Mouse (Mus musculus): ENCODE data around the gene Tcta. TPM values are rescaled to one million over a fixed set of nuclear protein-coding genes. Genes with fewer than 3 reads are reported as not detected.
"Not testable (repeated sequence)": the region's sequence is repeated elsewhere in the genome, so short reads cannot be mapped to it uniquely, and the experiment has no call there.

Tcta gene
- polyA plus RNA-seq, 1 experiment from 2014 or later = 53.0 TPM

DNA sequence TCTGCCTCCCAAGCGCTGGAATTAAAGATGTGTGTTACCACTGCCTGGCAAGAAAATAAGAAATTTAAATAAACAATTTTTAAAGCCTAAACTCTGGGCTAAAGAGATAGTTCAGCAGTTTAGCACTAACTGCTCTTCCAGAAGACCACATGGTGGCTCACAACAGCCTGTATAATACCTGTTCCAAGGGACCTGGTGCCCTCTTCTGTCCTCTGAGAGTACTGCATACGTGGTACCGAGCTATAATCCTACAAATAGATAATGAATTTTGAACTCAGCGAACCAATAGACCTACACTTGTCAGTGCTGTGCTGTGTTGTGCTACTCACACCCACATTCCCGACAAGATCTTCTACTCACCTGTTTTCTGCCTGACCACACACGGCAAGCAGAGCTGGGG is 21.6 kb downstream of the Tcta start:
- H3K36me3 ChIP-seq = no peaks in the 10 kb centered on the region
- no peak overlapping the region for H3K27ac ChIP-seq (replicated peaks)
- 11% methylated on average over 6 of the region's 6 CpGs for WGBS
- no peak overlapping the region for H3K4me3 ChIP-seq
- H3K4me1 ChIP-seq (replicated peaks) = no peaks in the 10 kb centered on the region
- no peak overlapping the region for H3K9ac ChIP-seq
- H3K27me3 ChIP-seq = no peaks in the 10 kb centered on the region
- ATAC-seq (ENCODE audit: low FRiP score, low read depth) = peak; percentile 81; the same call in 1 of the 2 replicates
- H3K9me3 ChIP-seq = no peaks in the 10 kb centered on the region
- no peak overlapping the region for H3K4me2 ChIP-seq

- WGBS = 40% methylated on average over 8 of the region's 8 CpGs
- ATAC-seq (ENCODE audit: low FRiP score, low read depth) = peak; percentile 65; the same call in 1 of the 2 replicates
- H3K4me2 ChIP-seq = no peak overlapping the region
- no peaks in the 10 kb centered on the region for H3K27me3 ChIP-seq
- no peak overlapping the region for H3K27ac ChIP-seq (replicated peaks)
- no peak overlapping the region for H3K4me3 ChIP-seq
- H3K9ac ChIP-seq = no peak overlapping the region
- H3K9me3 ChIP-seq = no peaks in the 10 kb centered on the region
- H3K4me1 ChIP-seq (replicated peaks) = no peaks in the 10 kb centered on the region
- no peaks in the 10 kb centered on the region for H3K36me3 ChIP-seq
Observed at GRCm38 (mm10) chr9:108280071-108280828, 25.7 kb downstream of the Tcta start.

- no peaks in the 10 kb centered on the region for H3K4me1 ChIP-seq (replicated peaks)
- no peak overlapping the region for H3K27ac ChIP-seq (replicated peaks)
- no peak overlapping the region for H3K4me2 ChIP-seq
- H3K4me3 ChIP-seq = no peak overlapping the region
- H3K27me3 ChIP-seq = no peaks in the 10 kb centered on the region
- WGBS = 67% methylated on average over 10 of the region's 10 CpGs
- ATAC-seq (ENCODE audit: low FRiP score, low read depth) = no peak
- H3K9me3 ChIP-seq = no peaks in the 10 kb centered on the region
- no peak overlapping the region for H3K9ac ChIP-seq
- no peaks in the 10 kb centered on the region for H3K36me3 ChIP-seq
Observed at GRCm38 (mm10) chr9:108278697-108279450, 27.1 kb downstream of the Tcta start.

DNA sequence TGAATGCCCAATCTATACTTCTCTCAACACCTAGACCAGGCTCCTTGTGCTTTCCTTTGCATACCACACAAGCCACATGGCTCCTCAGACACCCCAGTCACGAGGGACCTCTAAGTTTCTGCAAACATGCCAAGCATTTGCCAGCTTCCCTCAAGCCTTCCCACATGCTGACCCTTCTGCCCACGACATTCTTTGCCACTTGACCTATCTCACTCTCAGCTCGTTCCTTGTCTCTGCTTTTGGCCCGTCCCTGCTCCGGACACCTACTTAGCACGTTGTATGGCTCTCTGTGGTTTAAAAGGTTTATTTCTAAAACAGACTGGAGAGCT is 30.7 kb downstream of the Tcta start:
- Histone ChIP-seq H3K27me3 (no peaks in the 10 kb centered on the region), H3K4me3 (no peak overlapping the region), H3K4me1 (replicated peaks) (no peaks in the 10 kb centered on the region), H3K9ac (no peak overlapping the region), H3K4me2 (no peak overlapping the region), H3K36me3 (no peaks in the 10 kb centered on the region), H3K27ac (replicated peaks) (no peak overlapping the region), H3K9me3 (no peaks in the 10 kb centered on the region)
- no peak for ATAC-seq (ENCODE audit: low FRiP score, low read depth)
- WGBS = 65% methylated on average over 6 of the region's 6 CpGs

- Histone ChIP-seq H3K4me1 (replicated peaks) (no peaks in the 10 kb centered on the region), H3K27ac (replicated peaks) (no peak overlapping the region), H3K4me2 (no peak overlapping the region), H3K4me3 (no peak overlapping the region), H3K36me3 (no peaks in the 10 kb centered on the region), H3K9me3 (no peaks in the 10 kb centered on the region), H3K9ac (no peak overlapping the region), H3K27me3 (no peaks in the 10 kb centered on the region)
- 82% methylated on average over 5 of the region's 5 CpGs for WGBS
- ATAC-seq (ENCODE audit: low FRiP score, low read depth) = no peak
Observed at GRCm38 (mm10) chr9:108274476-108275330, 31.3 kb downstream of the Tcta start.

DNA sequence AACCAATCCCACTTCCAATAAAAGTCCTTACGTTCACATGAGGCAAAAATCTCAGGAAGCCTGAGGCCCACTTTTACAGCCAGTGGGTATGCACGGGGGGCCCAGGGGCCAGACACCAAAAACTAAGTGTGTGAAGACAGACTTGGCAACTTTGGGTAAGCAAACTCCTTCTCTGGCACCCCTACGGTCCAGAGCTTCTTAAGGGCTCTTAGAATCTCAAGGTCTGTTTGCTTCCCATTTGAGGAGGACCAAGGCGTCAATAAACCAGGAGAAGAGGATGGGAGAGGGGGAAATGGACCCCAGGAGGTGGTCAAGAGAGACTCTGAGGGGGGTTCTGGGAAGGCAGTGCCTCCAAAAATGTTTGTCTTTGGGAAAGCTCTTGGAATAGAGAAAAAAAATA is 32.5 kb downstream of the Tcta start:
- H3K9me3 ChIP-seq = no peaks in the 10 kb centered on the region
- no peak overlapping the region for H3K4me2 ChIP-seq
- H3K27ac ChIP-seq (replicated peaks) = no peak overlapping the region
- H3K36me3 ChIP-seq = no peaks in the 10 kb centered on the region
- H3K27me3 ChIP-seq = no peaks in the 10 kb centered on the region
- ATAC-seq (ENCODE audit: low FRiP score, low read depth) = no peak
- H3K4me3 ChIP-seq = no peak overlapping the region
- H3K4me1 ChIP-seq (replicated peaks) = no peaks in the 10 kb centered on the region
- H3K9ac ChIP-seq = no peak overlapping the region
- WGBS = 72% methylated on average over 4 of the region's 4 CpGs

DNA sequence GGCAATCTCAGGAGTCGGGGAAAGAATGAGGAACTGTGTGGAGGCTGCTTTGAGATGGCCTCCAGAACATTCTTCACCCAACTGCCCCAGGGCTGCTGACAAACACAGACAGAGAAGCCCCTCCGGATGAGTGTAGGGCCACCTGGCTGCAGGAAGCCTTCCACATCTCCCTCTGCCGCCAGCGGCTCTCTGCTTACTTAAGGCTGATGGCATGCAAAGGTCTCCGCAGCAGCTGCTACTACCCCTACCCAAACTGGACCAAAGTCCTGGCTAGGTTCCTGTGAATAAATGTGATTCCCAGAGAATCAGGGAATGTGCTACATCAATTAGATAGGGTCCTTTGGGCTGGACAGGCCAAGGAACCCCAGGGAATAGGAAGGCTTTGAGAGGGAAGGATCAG is 33.3 kb downstream of the Tcta start:
- Histone ChIP-seq H3K4me1 (replicated peaks) (no peaks in the 10 kb centered on the region), H3K27ac (replicated peaks) (no peak overlapping the region), H3K36me3 (no peaks in the 10 kb centered on the region), H3K9ac (no peak overlapping the region), H3K4me2 (no peak overlapping the region), H3K4me3 (no peak overlapping the region), H3K27me3 (no peaks in the 10 kb centered on the region), H3K9me3 (no peaks in the 10 kb centered on the region)
- WGBS = 76% methylated on average over 5 of the region's 5 CpGs
- ATAC-seq (ENCODE audit: low FRiP score, low read depth) = no peak

DNA sequence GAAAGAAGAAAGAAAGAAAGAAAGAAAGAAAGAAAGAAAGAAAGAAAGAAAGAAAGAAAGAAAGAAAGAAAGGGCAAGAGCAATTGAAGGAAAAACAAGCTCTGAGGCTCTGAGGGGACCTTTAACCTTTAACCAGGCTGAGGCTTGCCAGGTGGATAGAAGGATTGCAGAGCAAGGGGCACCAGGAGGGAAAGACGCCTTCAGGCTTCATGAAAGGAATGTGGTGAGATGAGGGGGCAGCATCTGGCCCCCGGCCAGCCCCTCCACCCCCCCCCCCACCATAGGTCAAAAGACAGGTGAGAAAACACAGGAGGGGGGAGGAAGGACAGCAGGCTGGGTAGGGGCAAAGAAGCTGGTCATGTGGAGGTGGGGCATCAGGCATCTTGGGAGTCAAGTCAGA is 34.0 kb downstream of the Tcta start:
- ATAC-seq (ENCODE audit: low FRiP score, low read depth) = no peak
- Histone ChIP-seq H3K27ac (replicated peaks) (no peak overlapping the region), H3K4me2 (no peak overlapping the region), H3K27me3 (no peaks in the 10 kb centered on the region), H3K9me3 (no peaks in the 10 kb centered on the region), H3K36me3 (no peaks in the 10 kb centered on the region), H3K4me3 (no peak overlapping the region), H3K4me1 (replicated peaks) (no peaks in the 10 kb centered on the region), H3K9ac (no peak overlapping the region)
- 48% methylated on average over 2 of the region's 2 CpGs for WGBS

GRCm38 (mm10) chr9:108268701-108269100 is 37.3 kb downstream of the Tcta start:
- H3K27ac ChIP-seq (replicated peaks); H3K4me2 ChIP-seq; ATAC-seq (ENCODE audit: low FRiP score, low read depth); H3K9ac ChIP-seq; H3K36me3 ChIP-seq; H3K27me3 ChIP-seq; H3K4me3 ChIP-seq; H3K4me1 ChIP-seq (replicated peaks); H3K9me3 ChIP-seq: not testable (repeated sequence)
- 88% methylated on average over 6 of the region's 7 CpGs for WGBS

GRCm38 (mm10) chr9:108267691-108268090 is 38.3 kb downstream of the Tcta start:
- Histone ChIP-seq H3K9ac (no peak overlapping the region), H3K27ac (replicated peaks) (no peak overlapping the region), H3K4me3 (no peak overlapping the region), H3K36me3 (no peaks in the 10 kb centered on the region), H3K4me2 (no peak overlapping the region), H3K4me1 (replicated peaks) (peaks cover 8% of the 10 kb centered on the region), H3K27me3 (no peaks in the 10 kb centered on the region), H3K9me3 (no peaks in the 10 kb centered on the region)
- WGBS = 77% methylated on average over 7 of the region's 7 CpGs
- no peak for ATAC-seq (ENCODE audit: low FRiP score, low read depth)

- Histone ChIP-seq H3K4me1 (replicated peaks) (peaks cover 21% of the 10 kb centered on the region), H3K9ac (no peak overlapping the region), H3K4me2 (no peak overlapping the region), H3K27ac (replicated peaks) (no peak overlapping the region), H3K27me3 (no peaks in the 10 kb centered on the region), H3K36me3 (no peaks in the 10 kb centered on the region), H3K9me3 (no peaks in the 10 kb centered on the region), H3K4me3 (no peak overlapping the region)
- 79% methylated on average over 10 of the region's 10 CpGs for WGBS
- ATAC-seq (ENCODE audit: low FRiP score, low read depth) = no peak
Observed at GRCm38 (mm10) chr9:108266261-108266935, 39.6 kb downstream of the Tcta start.

All from hindbrain, embryonic 15.5 days (tissue).